Mouse (Mus musculus): ENCODE measurements at regions not wholly inside any gene's neighbourhood (a gene's known extent, or its start where the extent isn't known, plus 50 kb on each side); places are given as distances from the start of the nearest gene placed in this dataset.

DNA sequence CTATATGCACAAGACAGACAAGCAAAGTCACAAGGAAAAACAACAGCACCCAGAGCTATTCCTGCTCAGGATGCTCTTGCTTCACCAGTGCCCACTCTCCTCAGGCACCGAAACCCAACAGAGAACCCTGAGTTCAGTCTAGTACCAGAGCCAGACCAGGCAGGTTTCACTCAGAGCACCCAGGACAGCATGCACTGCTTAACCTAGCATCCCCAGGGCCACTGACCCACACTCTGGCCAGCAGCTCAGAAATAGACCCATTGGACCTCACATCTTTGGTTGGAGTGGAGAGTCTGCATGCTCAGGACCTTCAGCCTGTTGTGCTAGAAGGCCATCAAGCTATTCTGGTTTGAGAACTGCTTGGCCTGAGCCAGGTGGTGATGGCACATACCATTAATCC, 157.0 kb downstream of the Chst1 start:
- H3K4me1 ChIP-seq = no peaks in the 10 kb centered on the region; the same call in 1 of the 2 replicates
- no peak for TF ChIP-seq FLI1 (IDR thresholded peaks at IDR 0.05; ENCODE audit: low read length)
- TF ChIP-seq GATA1 (IDR thresholded peaks at IDR 0.05; ENCODE audit: borderline replicate concordance, low read length) = no peak
- no peak overlapping the region for H3K4me3 ChIP-seq (replicated peaks)
- H3K27me3 ChIP-seq (replicated peaks) = peaks cover 34% of the 10 kb centered on the region
- H3K36me3 ChIP-seq (replicated peaks; ENCODE audit: low read length) = no peaks in the 10 kb centered on the region
- H3K9me3 ChIP-seq = no peaks in the 10 kb centered on the region

- Histone ChIP-seq H3K4me3 (replicated peaks) (no peak overlapping the region), H3K4me1 (no peaks in the 10 kb centered on the region), H3K36me3 (replicated peaks; ENCODE audit: low read length) (no peaks in the 10 kb centered on the region), H3K9me3 (no peaks in the 10 kb centered on the region), H3K27me3 (replicated peaks) (peaks cover 24% of the 10 kb centered on the region)
- TF ChIP-seq GATA1 (IDR thresholded peaks at IDR 0.05; ENCODE audit: borderline replicate concordance, low read length) = no peak
- TF ChIP-seq FLI1 (IDR thresholded peaks at IDR 0.05; ENCODE audit: low read length) = no peak
Measured at GRCm38 (mm10) chr2:92758775-92759174, 156.1 kb upstream of the Syt13 start.

GRCm38 (mm10) chr2:92763881-92764635, 150.8 kb upstream of the Syt13 start:
- H3K36me3 ChIP-seq (replicated peaks; ENCODE audit: low read length) = no peaks in the 10 kb centered on the region
- TF ChIP-seq FLI1 (IDR thresholded peaks at IDR 0.05; ENCODE audit: low read length) (no peak), GATA1 (IDR thresholded peaks at IDR 0.05; ENCODE audit: borderline replicate concordance, low read length) (no peak)

GRCm38 (mm10) chr2:92767476-92768005, 147.4 kb upstream of the Syt13 start:
- no peak for TF ChIP-seq GATA1 (IDR thresholded peaks at IDR 0.05; ENCODE audit: borderline replicate concordance, low read length)
- TF ChIP-seq FLI1 (IDR thresholded peaks at IDR 0.05; ENCODE audit: low read length) = no peak
- Histone ChIP-seq H3K27me3 (replicated peaks) (peaks cover 38% of the 10 kb centered on the region), H3K9me3 (peaks cover 9% of the 10 kb centered on the region; the same call in 1 of the 2 replicates)

More at GRCm38 (mm10) chr2:92763881-92764635, 150.8 kb upstream of the Syt13 start:
- Histone ChIP-seq H3K9me3 (no peaks in the 10 kb centered on the region), H3K4me1 (no peaks in the 10 kb centered on the region), H3K27me3 (replicated peaks) (peaks cover 31% of the 10 kb centered on the region), H3K4me3 (replicated peaks) (no peak overlapping the region)

DNA sequence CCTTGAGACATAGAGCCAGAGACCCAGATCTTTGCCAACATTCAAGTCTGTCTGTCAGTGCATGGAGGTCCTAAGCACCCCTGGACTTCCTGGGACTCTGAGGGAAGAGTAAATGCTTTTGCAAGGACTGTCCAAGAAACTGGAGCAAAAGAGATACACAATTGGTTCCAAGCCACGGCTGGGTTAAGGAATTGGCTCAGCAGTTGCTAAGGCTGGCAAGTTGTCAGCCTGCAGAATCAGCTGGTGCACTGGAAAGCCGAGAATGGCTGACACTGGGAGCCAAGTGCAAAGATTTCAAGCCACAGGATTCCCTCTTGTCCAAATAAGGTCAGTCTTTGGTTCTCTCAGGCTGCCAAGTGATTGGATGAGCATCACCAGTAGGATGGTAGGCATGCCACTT, 146.8 kb upstream of the Syt13 start:
- no peak for TF ChIP-seq FLI1 (IDR thresholded peaks at IDR 0.05; ENCODE audit: low read length)
- no peak for TF ChIP-seq GATA1 (IDR thresholded peaks at IDR 0.05; ENCODE audit: borderline replicate concordance, low read length)
- Histone ChIP-seq H3K9me3 (peaks cover 9% of the 10 kb centered on the region; the same call in 1 of the 2 replicates), H3K27me3 (replicated peaks) (peaks cover 41% of the 10 kb centered on the region), H3K4me3 (replicated peaks) (no peak overlapping the region), H3K36me3 (replicated peaks; ENCODE audit: low read length) (no peaks in the 10 kb centered on the region), H3K4me1 (no peaks in the 10 kb centered on the region)

More at GRCm38 (mm10) chr2:92767476-92768005, 147.4 kb upstream of the Syt13 start:
- no peaks in the 10 kb centered on the region for H3K4me1 ChIP-seq
- H3K36me3 ChIP-seq (replicated peaks; ENCODE audit: low read length) = no peaks in the 10 kb centered on the region
- no peak overlapping the region for H3K4me3 ChIP-seq (replicated peaks)

DNA sequence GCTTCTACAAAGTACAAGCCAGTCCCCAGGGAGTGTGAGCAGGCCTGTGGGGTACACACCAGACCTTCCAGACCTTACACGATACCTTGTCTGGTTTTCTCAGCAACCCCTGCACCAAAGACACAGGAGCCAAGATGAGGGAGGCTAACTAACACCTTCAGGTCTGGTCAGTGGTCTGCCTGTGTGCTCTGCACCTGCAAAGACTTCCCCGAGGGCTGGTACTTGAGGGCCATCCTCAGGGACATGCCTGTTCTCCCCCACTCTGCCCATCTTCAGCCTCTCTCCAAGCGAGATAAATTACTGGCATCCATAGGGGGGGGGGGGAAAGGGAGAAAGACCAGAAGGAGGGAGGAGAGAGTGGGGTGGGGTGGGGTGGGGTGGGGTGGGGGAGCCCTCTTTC, 145.8 kb upstream of the Syt13 start:
- peaks cover 41% of the 10 kb centered on the region for H3K27me3 ChIP-seq (replicated peaks)
- TF ChIP-seq GATA1 (IDR thresholded peaks at IDR 0.05; ENCODE audit: borderline replicate concordance, low read length) (no peak), FLI1 (IDR thresholded peaks at IDR 0.05; ENCODE audit: low read length) (no peak)
- H3K9me3 ChIP-seq = peaks cover 9% of the 10 kb centered on the region; the same call in 1 of the 2 replicates
- H3K36me3 ChIP-seq (replicated peaks; ENCODE audit: low read length) = no peaks in the 10 kb centered on the region
- H3K4me1 ChIP-seq = no peaks in the 10 kb centered on the region
- H3K4me3 ChIP-seq (replicated peaks) = no peak overlapping the region

DNA sequence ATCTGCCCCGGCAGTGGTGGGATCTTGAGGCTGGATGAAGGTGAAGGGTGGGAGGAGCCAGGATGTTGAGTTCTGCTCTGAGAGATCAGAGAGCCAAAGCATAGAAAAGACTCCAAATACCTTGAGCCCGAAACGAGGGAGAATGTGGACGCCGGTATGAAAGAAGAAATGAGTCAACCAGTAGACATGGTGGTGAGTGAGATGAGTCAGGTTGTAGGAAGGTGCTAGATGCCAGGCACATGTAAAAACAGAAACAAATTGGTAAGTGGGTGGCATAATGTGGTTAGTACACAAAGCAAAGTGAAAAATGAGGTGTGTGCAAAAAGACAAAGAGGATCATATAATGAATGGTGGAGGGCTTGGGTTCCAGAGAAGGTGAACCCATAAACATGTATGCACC, 144.8 kb upstream of the Syt13 start:
- H3K36me3 ChIP-seq (replicated peaks; ENCODE audit: low read length) = no peaks in the 10 kb centered on the region
- TF ChIP-seq GATA1 (IDR thresholded peaks at IDR 0.05; ENCODE audit: borderline replicate concordance, low read length) = no peak
- H3K4me3 ChIP-seq (replicated peaks) = no peak overlapping the region
- peaks cover 34% of the 10 kb centered on the region for H3K27me3 ChIP-seq (replicated peaks)
- H3K9me3 ChIP-seq = peaks cover 9% of the 10 kb centered on the region; the same call in 1 of the 2 replicates
- no peaks in the 10 kb centered on the region for H3K4me1 ChIP-seq

DNA sequence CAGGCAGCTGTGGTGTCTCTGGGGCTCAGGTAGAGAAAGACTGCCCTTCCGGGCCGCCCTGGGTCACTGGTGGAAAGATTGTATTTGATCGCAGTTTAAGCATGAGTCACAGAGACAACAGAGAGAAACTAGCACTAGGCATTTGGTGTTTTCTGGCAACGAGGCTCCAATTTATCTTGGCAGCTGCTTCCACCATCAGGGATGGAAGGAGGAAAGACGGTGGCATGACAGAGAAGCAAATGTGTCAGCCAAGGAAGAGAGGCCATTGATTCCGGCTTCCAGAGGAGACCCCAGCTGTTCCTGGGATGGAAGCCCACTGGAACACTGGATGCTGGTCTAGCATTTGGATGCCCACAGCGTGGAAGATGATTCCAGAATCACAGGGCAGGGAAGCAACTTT, 142.3 kb upstream of the Syt13 start:
- TF ChIP-seq FLI1 (IDR thresholded peaks at IDR 0.05; ENCODE audit: low read length) (no peak), GATA1 (IDR thresholded peaks at IDR 0.05; ENCODE audit: borderline replicate concordance, low read length) (no peak)
- Histone ChIP-seq H3K36me3 (replicated peaks; ENCODE audit: low read length) (no peaks in the 10 kb centered on the region), H3K4me3 (replicated peaks) (no peak overlapping the region), H3K4me1 (no peaks in the 10 kb centered on the region), H3K27me3 (replicated peaks) (peaks cover 29% of the 10 kb centered on the region), H3K9me3 (peaks cover 9% of the 10 kb centered on the region; the same call in 1 of the 2 replicates)

- H3K4me3 ChIP-seq (replicated peaks) = no peak overlapping the region
- TF ChIP-seq FLI1 (IDR thresholded peaks at IDR 0.05; ENCODE audit: low read length) = no peak
- no peak for TF ChIP-seq GATA1 (IDR thresholded peaks at IDR 0.05; ENCODE audit: borderline replicate concordance, low read length)
- peaks cover 18% of the 10 kb centered on the region for H3K27me3 ChIP-seq (replicated peaks)
- H3K36me3 ChIP-seq (replicated peaks; ENCODE audit: low read length) = no peaks in the 10 kb centered on the region
- H3K4me1 ChIP-seq = no peaks in the 10 kb centered on the region
- H3K9me3 ChIP-seq = no peaks in the 10 kb centered on the region
Measured at GRCm38 (mm10) chr2:92776497-92776896, 138.4 kb upstream of the Syt13 start.

DNA sequence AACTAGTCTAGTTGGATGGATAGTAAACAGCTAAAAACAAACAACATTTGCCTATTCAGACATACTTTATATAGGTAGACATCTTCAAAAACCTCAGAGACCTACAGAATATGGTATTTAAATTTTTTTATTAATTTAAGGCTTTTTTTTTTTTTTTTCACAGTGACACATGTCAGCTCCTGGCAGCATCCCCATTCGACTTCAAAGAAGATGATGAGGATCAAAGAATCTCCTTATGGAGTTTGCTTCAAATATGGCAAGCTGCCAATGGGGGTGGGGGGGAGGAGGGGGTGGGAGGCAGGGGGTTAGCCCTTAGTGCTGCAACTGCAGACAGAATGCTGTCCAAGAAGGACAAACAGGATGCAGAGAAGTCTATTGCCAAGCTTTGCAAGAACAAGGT, 135.8 kb upstream of the Syt13 start:
- H3K36me3 ChIP-seq (replicated peaks; ENCODE audit: low read length) = no peaks in the 10 kb centered on the region
- peaks cover 24% of the 10 kb centered on the region for H3K27me3 ChIP-seq (replicated peaks)
- TF ChIP-seq GATA1 (IDR thresholded peaks at IDR 0.05; ENCODE audit: borderline replicate concordance, low read length) (no peak), FLI1 (IDR thresholded peaks at IDR 0.05; ENCODE audit: low read length) (no peak)
- no peaks in the 10 kb centered on the region for H3K9me3 ChIP-seq
- H3K4me1 ChIP-seq = 0 out of 2 replicates have a peak, but pooled peaks cover 4% of the 10 kb centered on the region
- H3K4me3 ChIP-seq (replicated peaks) = no peak overlapping the region

Data from megakaryocyte, embryonic 14.5 days (primary cell).